Mouse (Mus musculus) MEL (cell line): ENCODE data around the gene Ccr6.

ENCODE experiments used
- CTCF ChIP-seq, 3 experiments: IDR thresholded peaks in 2 of 3; conservative IDR thresholded peaks in 1 of 3; 2 replicates each; pipeline ENCODE4 v1.5.1; 2011 to 2012; ENCODE audit warnings: low read length in 3 of 3, low read depth in 2 of 3, mild to moderate bottlenecking in 2 of 3, improper control_type of control experiment in 1 of 3, inconsistent platforms in 1 of 3, mixed read lengths in 1 of 3, moderate library complexity in 1 of 3; ENCODE audit not compliant: control insufficient read depth in 1 of 3, insufficient read depth in 1 of 3, poor library complexity in 1 of 3, severe bottlenecking in 1 of 3
- E2F4 ChIP-seq: IDR thresholded peaks from 2 replicates; pipeline ENCODE4 v1.6.1; 2011; ENCODE audit warnings: low read depth, low read length, improper control_type of control experiment, borderline replicate concordance
- EP300 ChIP-seq, 2 experiments: IDR thresholded peaks; 2 replicates each; pipeline ENCODE4 v1.6.1; 2011; ENCODE audit warnings: improper control_type of control experiment in 2 of 2, low read length in 2 of 2, low read depth in 1 of 2, mild to moderate bottlenecking in 1 of 2
- GABPA ChIP-seq: IDR thresholded peaks from 2 replicates; pipeline ENCODE4 v1.6.1; 2012; ENCODE audit warnings: low read depth, mild to moderate bottlenecking, inconsistent platforms, low read length, improper control_type of control experiment, moderate library complexity
- HCFC1 ChIP-seq: IDR thresholded peaks from 2 replicates; pipeline ENCODE4 v1.6.1; 2012; ENCODE audit warnings: low read depth, mild to moderate bottlenecking, inconsistent platforms, low read length, improper control_type of control experiment, moderate library complexity
- KAT2A ChIP-seq: conservative IDR thresholded peaks from 2 replicates; pipeline ENCODE4 v1.6.1; 2012; ENCODE audit warnings: low read depth, low read length, improper control_type of control experiment, inconsistent platforms
- MAX ChIP-seq: IDR thresholded peaks from 2 replicates; pipeline ENCODE4 v1.6.1; 2011; ENCODE audit warnings: low read length, improper control_type of control experiment
- MEF2A ChIP-seq: IDR thresholded peaks from 2 replicates; pipeline ENCODE4 v1.6.1; 2014; ENCODE audit warnings: low read depth, mild to moderate bottlenecking, inconsistent platforms, low read length, improper control_type of control experiment; ENCODE audit not compliant: poor library complexity, insufficient replicate concordance, severe bottlenecking; ENCODE audit errors: extremely low read depth
- POLR2A ChIP-seq, 2 experiments: IDR thresholded peaks; 2 replicates each; pipeline ENCODE4 v1.6.1; 2011 to 2012; ENCODE audit warnings: low read length in 2 of 2, mild to moderate bottlenecking in 2 of 2, control low read depth in 1 of 2, improper control_type of control experiment in 1 of 2, low read depth in 1 of 2, moderate library complexity in 1 of 2; ENCODE audit not compliant: control insufficient read depth in 1 of 2, insufficient read depth in 1 of 2, poor library complexity in 1 of 2
- POLR2AphosphoS5 ChIP-seq: IDR thresholded peaks from 2 replicates; pipeline ENCODE4 v1.6.1; 2012; ENCODE audit warnings: low read depth, borderline replicate concordance, mild to moderate bottlenecking, inconsistent platforms, low read length, moderate library complexity, mixed read lengths
- RAD21 ChIP-seq: IDR thresholded peaks from 2 replicates; pipeline ENCODE4 v1.6.1; 2011; ENCODE audit warnings: mild to moderate bottlenecking, low read depth, low read length, improper control_type of control experiment
- ZNF384 ChIP-seq: IDR thresholded peaks from 2 replicates; pipeline ENCODE4 v1.6.1; 2012; ENCODE audit warnings: low read depth, mild to moderate bottlenecking, inconsistent platforms, low read length, improper control_type of control experiment

DNA sequence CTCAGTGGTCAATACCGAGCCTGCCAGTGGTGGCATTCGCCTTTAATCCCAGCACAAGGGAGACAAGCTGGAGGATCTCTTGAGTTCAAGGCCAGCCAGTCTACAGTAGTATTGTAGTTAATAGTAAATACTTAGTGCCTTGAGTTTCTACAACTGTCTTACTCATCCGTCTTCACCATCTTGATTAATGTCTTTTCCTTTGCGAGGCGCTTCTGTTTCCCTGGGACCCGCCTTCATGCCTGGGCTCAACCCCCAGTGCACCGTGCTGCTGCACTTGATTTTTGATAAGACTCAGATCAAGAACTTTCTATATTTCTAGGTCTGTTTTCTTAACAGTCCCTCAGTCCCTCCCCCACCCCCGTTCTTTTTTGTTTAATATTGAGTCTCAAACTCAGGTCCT lies 49.2 kb downstream of the Ccr6 start:
- TF ChIP-seq E2F4 (no peak), HCFC1 (no peak), CTCF (IDR thresholded peaks at IDR 0.05 in 2 of 3, conservative IDR thresholded peaks at IDR 0.05 in 1 of 3; ENCODE audit: control insufficient read depth in 1 of 3, insufficient read depth in 1 of 3, low read depth in 2 of 3, low read length in 3 of 3, poor library complexity in 1 of 3, severe bottlenecking in 1 of 3) (no peak), POLR2A (IDR thresholded peaks at IDR 0.05; ENCODE audit: control insufficient read depth in 1 of 2, insufficient read depth in 1 of 2, low read depth in 1 of 2, low read length in 2 of 2, poor library complexity in 1 of 2) (no peak), EP300 (IDR thresholded peaks at IDR 0.05; ENCODE audit: low read depth in 1 of 2, low read length in 2 of 2) (no peak), ZNF384 (no peak), MAX (no peak), KAT2A (no peak), RAD21 (no peak), POLR2AphosphoS5 (no peak), GABPA (no peak), MEF2A (no peak)
